Mouse (Mus musculus) G1E (cell line): ENCODE data around the gene Fuca1. TPM values are rescaled to one million over a fixed set of nuclear protein-coding genes. Genes with fewer than 3 reads are reported as not detected.
A peak's percentile ranks its signal among the peaks of the same experiment; 100 is the strongest.

Experiments
- ATAC-seq: 2 replicates; pipeline ENCODE4 v1.8.0; 2016; ENCODE audit warnings: mild to moderate bottlenecking; ENCODE audit not compliant: insufficient number of reproducible peaks, poor library complexity, low FRiP score, severe bottlenecking; ENCODE audit errors: extremely low read depth
- DNase-seq: peaks from one replicate; pipeline ENCODE4 v3.0.0; 2012; ENCODE audit warnings: low spot score
- H3K27me3 ChIP-seq: 2 replicates; pipeline ENCODE4 v1.6.1; 2012; ENCODE audit warnings: mild to moderate bottlenecking, low read length, inconsistent platforms; ENCODE audit not compliant: insufficient read depth
- H3K36me3 ChIP-seq: replicated peaks from 2 replicates; pipeline ENCODE3; 2012; ENCODE audit warnings: mild to moderate bottlenecking, inconsistent platforms
- H3K4me1 ChIP-seq: 2 replicates; pipeline ENCODE4 v1.6.1; 2012; ENCODE audit warnings: low read depth, low read length, inconsistent platforms, mixed read lengths; ENCODE audit not compliant: insufficient read depth
- H3K4me3 ChIP-seq: 2 replicates; pipeline ENCODE4 v1.5.1; 2012; ENCODE audit warnings: low read depth, mild to moderate bottlenecking, inconsistent platforms, low read length, moderate library complexity, mixed read lengths
- H3K9me3 ChIP-seq: replicated peaks from 2 replicates; pipeline ENCODE4 v1.6.1; 2012; ENCODE audit warnings: inconsistent platforms
- CTCF ChIP-seq: IDR thresholded peaks from 2 replicates; pipeline ENCODE4 v1.5.1; 2012; ENCODE audit warnings: low read depth, low read length, inconsistent platforms, mixed read lengths
- GATA1 ChIP-seq: IDR thresholded peaks from 2 replicates; pipeline ENCODE4 v1.6.1; 2012; ENCODE audit warnings: borderline replicate concordance, low read length, inconsistent platforms, mixed read lengths
- GATA2 ChIP-seq: IDR thresholded peaks from 2 replicates; pipeline ENCODE4 v1.6.1; 2012; ENCODE audit warnings: low read depth, low read length, inconsistent platforms, borderline replicate concordance
- POLR2AphosphoS5 ChIP-seq: IDR thresholded peaks from 2 replicates; pipeline ENCODE4 v1.6.1; 2012; ENCODE audit warnings: low read depth, low read length, inconsistent platforms; ENCODE audit not compliant: insufficient replicate concordance
- TAL1 ChIP-seq: conservative IDR thresholded peaks from 2 replicates; pipeline ENCODE4 v1.6.1; 2012; ENCODE audit warnings: low read depth, low read length, inconsistent platforms, mixed read lengths
- polyA plus RNA-seq: library from polyadenylated mRNA; stranded (reverse); fragments of >175 nt; gene quantifications from 2 replicates; pipeline ENCODE4 v1.2.3, GENCODE M21; 2012
- total RNA-seq, 2 experiments: library from RNA; stranded (forward) in 1 of 2; stranded (reverse) in 1 of 2; fragments of 200-1000 nt in 1 of 2; fragments of >200 nt in 1 of 2; fragmentation: Nextera tagmentation in 1 of 2; gene quantifications; 2 replicates each; pipeline ENCODE4 v1.2.3; 2014 to 2017

Gene Fuca1
- total and polyA plus RNA-seq, 3 experiments: 13.9 to 149 (median 66.2) TPM

DNA sequence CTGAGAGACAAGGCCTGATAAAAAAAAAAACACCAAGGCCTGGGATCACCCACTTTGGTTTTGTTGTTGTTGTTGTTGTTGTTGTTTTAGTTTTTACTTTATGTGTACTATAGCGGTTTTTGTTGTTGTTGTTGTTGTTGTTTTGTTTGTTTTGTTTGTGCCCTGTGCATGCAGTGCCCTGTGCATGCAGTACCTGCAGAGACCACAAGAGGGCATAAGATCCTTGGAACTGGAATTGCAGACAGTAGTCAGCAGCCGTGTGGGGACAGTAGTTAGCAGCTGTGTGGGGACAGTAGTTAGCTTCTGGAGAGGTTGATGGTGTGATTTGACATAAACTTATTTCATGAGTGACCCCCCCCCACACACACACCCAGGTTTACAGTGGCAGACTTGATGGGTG is 33.7 kb downstream of the Fuca1 start:
- Histone ChIP-seq H3K4me3 (no peak overlapping the region), H3K4me1 (peaks cover 21% of the 10 kb centered on the region), H3K27me3 (no peaks in the 10 kb centered on the region), H3K36me3 (peaks cover 87% of the 10 kb centered on the region), H3K9me3 (peaks cover 2% of the 10 kb centered on the region)
- ATAC-seq: no peak
- DNase-seq: no peak
- TF ChIP-seq TAL1 (no peak), CTCF (peak; percentile 96)

GRCm38 (mm10) chr4:135955886-135956285 is 35.4 kb downstream of the Fuca1 start:
- Histone ChIP-seq H3K9me3 (peaks cover 2% of the 10 kb centered on the region), H3K4me3 (no peak overlapping the region), H3K36me3 (peaks cover 91% of the 10 kb centered on the region), H3K4me1 (peaks cover 15% of the 10 kb centered on the region; the same call in 1 of the 2 replicates), H3K27me3 (no peaks in the 10 kb centered on the region)
- TF ChIP-seq GATA2: no peak
- no peak for TF ChIP-seq GATA1
- no peak for TF ChIP-seq CTCF
- no peak for TF ChIP-seq TAL1
- TF ChIP-seq POLR2AphosphoS5: no peak
- DNase-seq (no peak), ATAC-seq (no peak)

DNA sequence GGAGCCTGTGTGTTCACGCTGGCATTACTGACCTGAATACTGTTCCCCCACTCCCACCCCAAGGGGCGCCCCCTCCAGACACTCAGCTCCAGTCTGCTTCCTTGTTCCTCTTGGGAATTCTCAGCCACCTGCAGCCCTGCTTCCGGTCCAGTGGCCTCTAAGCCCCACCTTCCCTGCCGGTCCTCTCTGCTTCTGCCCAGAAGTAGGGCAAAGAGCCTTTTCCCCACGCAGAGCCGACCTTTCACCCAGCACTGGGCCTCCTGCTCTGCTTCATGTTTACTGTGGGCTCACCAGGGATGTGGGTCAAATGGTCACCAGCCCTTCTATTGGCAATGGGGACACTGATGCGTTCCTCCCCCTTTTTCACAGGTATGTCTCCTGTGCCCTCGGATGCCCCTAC is 37.8 kb downstream of the Fuca1 start:
- H3K4me3 ChIP-seq: no peak overlapping the region
- no peak for ATAC-seq
- H3K27me3 ChIP-seq: no peaks in the 10 kb centered on the region
- H3K36me3 ChIP-seq: peaks cover 87% of the 10 kb centered on the region
- TF ChIP-seq GATA2: no peak
- TF ChIP-seq GATA1: no peak
- TF ChIP-seq TAL1: no peak
- no peak for TF ChIP-seq POLR2AphosphoS5
- TF ChIP-seq CTCF: no peak
- H3K9me3 ChIP-seq: no peaks in the 10 kb centered on the region
- DNase-seq: no peak
- peaks cover 26% of the 10 kb centered on the region for H3K4me1 ChIP-seq

- no peak overlapping the region for H3K4me3 ChIP-seq
- H3K9me3 ChIP-seq: no peaks in the 10 kb centered on the region
- no peak for ATAC-seq
- no peaks in the 10 kb centered on the region for H3K27me3 ChIP-seq
- peak; percentile 74 for DNase-seq
- H3K36me3 ChIP-seq: peaks cover 78% of the 10 kb centered on the region
- TF ChIP-seq TAL1 (no peak), POLR2AphosphoS5 (no peak), CTCF (peak; percentile 98)
- H3K4me1 ChIP-seq: peaks cover 39% of the 10 kb centered on the region
Measured at GRCm38 (mm10) chr4:135960717-135961116, 40.2 kb downstream of the Fuca1 start.

GRCm38 (mm10) chr4:135961709-135962108 is 41.2 kb downstream of the Fuca1 start:
- Histone ChIP-seq H3K4me1 (peaks cover 43% of the 10 kb centered on the region), H3K27me3 (no peaks in the 10 kb centered on the region), H3K9me3 (no peaks in the 10 kb centered on the region), H3K4me3 (no peak overlapping the region), H3K36me3 (peaks cover 78% of the 10 kb centered on the region)
- TF ChIP-seq POLR2AphosphoS5: no peak
- no peak for TF ChIP-seq GATA1
- TF ChIP-seq TAL1: no peak
- TF ChIP-seq CTCF: no peak
- TF ChIP-seq GATA2: no peak
- DNase-seq (no peak), ATAC-seq (no peak)

DNA sequence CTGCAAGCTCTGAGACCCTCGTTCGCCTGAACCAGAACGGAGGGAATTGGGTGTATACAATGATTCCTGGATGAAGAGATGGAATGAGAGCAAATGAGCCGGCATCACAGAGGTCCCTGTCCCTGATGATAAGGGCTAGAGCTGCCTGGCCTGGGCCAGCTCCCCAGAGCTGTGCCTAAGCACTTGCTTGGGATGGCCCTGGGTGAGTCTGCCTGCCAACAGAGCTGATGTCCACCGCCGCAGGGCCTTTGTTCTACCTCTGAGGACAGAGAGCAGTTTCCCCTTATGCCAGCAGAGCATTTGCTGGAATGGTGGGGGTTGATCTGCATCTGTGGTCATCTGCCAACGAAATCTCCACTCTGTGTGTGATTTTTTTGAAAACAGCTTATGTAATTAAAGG is 41.7 kb downstream of the Fuca1 start:
- TF ChIP-seq GATA1 (no peak), GATA2 (no peak), TAL1 (no peak), POLR2AphosphoS5 (no peak), CTCF (no peak)
- DNase-seq (no peak), ATAC-seq (no peak)
- no peaks in the 10 kb centered on the region for H3K9me3 ChIP-seq
- peaks cover 81% of the 10 kb centered on the region for H3K36me3 ChIP-seq
- H3K4me3 ChIP-seq: peak overlapping the region; percentile 24; the same call in 1 of the 2 replicates
- no peaks in the 10 kb centered on the region for H3K27me3 ChIP-seq
- peaks cover 43% of the 10 kb centered on the region for H3K4me1 ChIP-seq

GRCm38 (mm10) chr4:135962946-135963345 is 42.4 kb downstream of the Fuca1 start:
- Histone ChIP-seq H3K36me3 (peaks cover 82% of the 10 kb centered on the region), H3K27me3 (no peaks in the 10 kb centered on the region), H3K9me3 (no peaks in the 10 kb centered on the region), H3K4me3 (peak overlapping the region; percentile 83), H3K4me1 (peaks cover 45% of the 10 kb centered on the region)
- TF ChIP-seq GATA1 (no peak), CTCF (no peak), POLR2AphosphoS5 (no peak)
- ATAC-seq: no peak
- no peak for DNase-seq
